Mouse (Mus musculus) embryonic facial prominence, embryonic 12.5 days (tissue): Measurements from ENCODE around the gene Tmem199. TPM values are rescaled to one million over a fixed set of nuclear protein-coding genes. Genes with fewer than 3 reads are reported as not detected.

Experiments
- ATAC-seq: fragments of 200-750 bp; cut with Nextera tagmentation; 2 replicates; pipeline ENCODE4 v1.8.0; 2017; ENCODE audit not compliant: insufficient number of reproducible peaks, insufficient read depth, low FRiP score, low TSS enrichment
- H3K27ac ChIP-seq: fragments of 300-500 bp; sonication (generic); 2 replicates; pipeline ENCODE4 v1.5.1; 2016; ENCODE audit warnings: mild to moderate bottlenecking
- H3K27me3 ChIP-seq: fragments of 300-500 bp; sonication (generic); 2 replicates; pipeline ENCODE4 v1.6.1; 2016; ENCODE audit warnings: mild to moderate bottlenecking, moderate library complexity
- H3K36me3 ChIP-seq: fragments of 300-500 bp; sonication (generic); 2 replicates; pipeline ENCODE4 v1.6.1; 2016; ENCODE audit warnings: mild to moderate bottlenecking
- H3K4me1 ChIP-seq: fragments of 300-500 bp; sonication (generic); 2 replicates; pipeline ENCODE4 v1.6.1; 2016
- H3K4me2 ChIP-seq: fragments of 300-500 bp; sonication (generic); replicated peaks from 2 replicates; pipeline ENCODE4 v1.6.1; 2016; ENCODE audit warnings: mild to moderate bottlenecking, moderate library complexity
- H3K4me3 ChIP-seq: fragments of 300-500 bp; sonication (generic); 2 replicates; pipeline ENCODE4 v1.5.1; 2016; ENCODE audit warnings: mild to moderate bottlenecking
- H3K9ac ChIP-seq: fragments of 300-500 bp; sonication (generic); 2 replicates; pipeline ENCODE4 v1.6.1; 2016; ENCODE audit warnings: mild to moderate bottlenecking, moderate library complexity
- H3K9me3 ChIP-seq: fragments of 300-500 bp; sonication (generic); 2 replicates; pipeline ENCODE4 v1.6.1; 2016; ENCODE audit warnings: mild to moderate bottlenecking, moderate library complexity
- WGBS: fragments of 180-500 bp; shearing (Covaris S2); methylation state at CpG from one replicate; pipeline ENCODE4 v1.1.7; 2016; 5-methylcytosine and 5-hydroxymethylcytosine counted together
- polyA plus RNA-seq: library from polyadenylated mRNA; unstranded; fragments of >200 nt; fragmentation: Nextera tagmentation; extraction: Ambion mirVana; gene quantifications from 2 replicates; pipeline ENCODE4 v1.2.1, GENCODE M21; 2016

The Tmem199 gene
- polyA plus RNA-seq, 1 experiment from 2014 or later: 53.4 TPM

DNA sequence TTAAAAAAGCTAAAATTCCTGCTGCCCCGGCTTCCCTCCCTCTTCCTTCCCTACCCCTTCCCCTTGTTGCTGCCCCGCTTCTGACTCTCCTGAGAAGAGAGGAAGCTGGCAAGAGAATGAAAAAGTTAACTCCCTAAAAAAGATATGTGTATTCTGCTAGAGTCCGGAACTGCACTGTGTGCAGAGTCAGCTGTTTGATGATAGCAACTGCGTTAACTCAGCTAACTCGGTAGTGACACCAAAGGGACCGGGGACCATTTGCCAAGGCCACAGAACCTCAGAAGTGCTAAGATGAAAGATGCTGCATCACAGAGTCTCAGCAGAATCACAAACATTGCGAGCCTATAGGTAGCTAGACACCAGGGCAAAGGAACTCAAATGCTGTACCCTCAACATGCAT lies 44.5 kb downstream of the Tmem199 start:
- 79% methylated on average over 7 of the region's 7 CpGs for WGBS
- H3K27me3 ChIP-seq: no peaks in the 10 kb centered on the region
- no peaks in the 10 kb centered on the region for H3K9me3 ChIP-seq
- no peak overlapping the region for H3K27ac ChIP-seq
- no peak for ATAC-seq
- no peak overlapping the region for H3K4me3 ChIP-seq
- H3K9ac ChIP-seq: no peak overlapping the region
- no peak overlapping the region for H3K4me2 ChIP-seq
- peaks cover 7% of the 10 kb centered on the region; the same call in 1 of the 2 replicates for H3K36me3 ChIP-seq
- peaks cover 15% of the 10 kb centered on the region for H3K4me1 ChIP-seq

DNA sequence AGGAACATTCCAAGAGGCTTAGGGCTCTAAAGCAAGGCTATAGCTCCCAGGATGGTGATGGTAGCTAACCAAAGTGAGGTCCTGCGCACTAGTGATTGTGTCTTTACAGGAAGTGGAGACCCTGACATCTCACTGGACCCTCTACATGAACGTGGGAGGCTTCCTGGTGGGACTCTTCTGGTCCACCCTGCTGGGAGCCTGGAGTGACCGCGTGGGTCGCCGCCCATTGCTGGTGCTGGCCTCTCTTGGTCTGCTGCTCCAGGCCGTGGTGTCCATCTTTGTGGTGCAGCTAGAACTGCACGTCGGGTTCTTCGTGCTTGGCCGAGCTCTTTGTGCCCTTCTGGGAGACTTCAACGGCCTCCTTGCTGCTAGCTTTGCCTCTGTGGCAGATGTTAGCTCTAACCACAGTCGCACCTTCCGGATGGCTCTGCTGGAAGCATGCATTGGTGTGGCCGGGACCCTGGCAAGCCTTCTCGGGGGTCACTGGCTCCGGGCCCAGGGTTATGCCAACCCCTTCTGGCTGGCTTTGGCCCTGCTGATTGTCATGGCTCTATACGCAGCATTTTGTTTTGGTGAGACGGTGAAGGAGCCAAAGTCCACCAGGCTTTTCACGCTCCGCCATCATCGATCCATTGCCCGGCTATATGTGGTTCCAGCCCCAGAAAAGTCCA lies 45.6 kb downstream of the Tmem199 start:
- WGBS: 63% methylated on average over 23 of the region's 23 CpGs
- peaks cover 2% of the 10 kb centered on the region; the same call in 1 of the 2 replicates for H3K36me3 ChIP-seq
- no peaks in the 10 kb centered on the region for H3K27me3 ChIP-seq
- H3K4me2 ChIP-seq: peak overlapping the region; percentile 82
- ATAC-seq: peak; percentile 7; the same call in 1 of the 2 replicates
- H3K4me1 ChIP-seq: peaks cover 15% of the 10 kb centered on the region
- H3K27ac ChIP-seq: peak overlapping the region; percentile 97
- 0 out of 2 replicates have a peak, but pooled peaks cover 4% of the 10 kb centered on the region for H3K9me3 ChIP-seq
- H3K4me3 ChIP-seq: peak overlapping the region; percentile 73
- H3K9ac ChIP-seq: peak overlapping the region; percentile 90

GRCm38 (mm10) chr11:78465568-78466180 lies 46.3 kb downstream of the Tmem199 start, which contains the start of gene Slc46a1:
Slc46a1 (plus strand) TSS chr11:78465697.
- Histone ChIP-seq H3K27me3 (no peaks in the 10 kb centered on the region), H3K27ac (peak within 1 kb of the TSS; percentile 97), H3K36me3 (no peaks in the 10 kb centered on the region), H3K9me3 (0 out of 2 replicates have a peak, but pooled peaks cover 4% of the 10 kb centered on the region), H3K9ac (peak within 1 kb of the TSS; percentile 90), H3K4me1 (peaks cover 15% of the 10 kb centered on the region), H3K4me3 (peak within 1 kb of the TSS; percentile 73), H3K4me2 (peak within 1 kb of the TSS; percentile 82)
- under 1% methylated on average over 41 of the region's 41 CpGs for WGBS
- peak; percentile 93 for ATAC-seq

- 0 out of 2 replicates have a peak, but pooled peaks cover 4% of the 10 kb centered on the region for H3K9me3 ChIP-seq
- H3K4me3 ChIP-seq: peak overlapping the region; percentile 73
- H3K4me1 ChIP-seq: peaks cover 15% of the 10 kb centered on the region
- peak overlapping the region; percentile 97; the same call in 1 of the 2 replicates for H3K27ac ChIP-seq
- H3K4me2 ChIP-seq: peak overlapping the region; percentile 82
- WGBS: 36% methylated on average over 9 of the region's 9 CpGs
- 0 out of 2 replicates have a peak, but pooled peaks have one; percentile 20 for ATAC-seq
- H3K36me3 ChIP-seq: no peaks in the 10 kb centered on the region
- peak overlapping the region; percentile 90 for H3K9ac ChIP-seq
- H3K27me3 ChIP-seq: no peaks in the 10 kb centered on the region
Observed at GRCm38 (mm10) chr11:78465116-78465515, 46.9 kb downstream of the Tmem199 start.

GRCm38 (mm10) chr11:78463286-78464036 lies 48.5 kb downstream of the Tmem199 start:
- Histone ChIP-seq H3K4me2 (no peak overlapping the region), H3K27ac (no peak overlapping the region), H3K9me3 (0 out of 2 replicates have a peak, but pooled peaks cover 4% of the 10 kb centered on the region), H3K36me3 (no peaks in the 10 kb centered on the region), H3K4me3 (no peak overlapping the region), H3K9ac (no peak overlapping the region), H3K27me3 (no peaks in the 10 kb centered on the region), H3K4me1 (peaks cover 15% of the 10 kb centered on the region)
- no peak for ATAC-seq
- WGBS: 60% methylated on average over 13 of the region's 13 CpGs

GRCm38 (mm10) chr11:78462669-78463068 lies 49.3 kb downstream of the Tmem199 start:
- WGBS: 83% methylated on average over 5 of the region's 5 CpGs
- H3K27ac ChIP-seq: no peak overlapping the region
- 0 out of 2 replicates have a peak, but pooled peaks cover 4% of the 10 kb centered on the region for H3K9me3 ChIP-seq
- H3K36me3 ChIP-seq: no peaks in the 10 kb centered on the region
- H3K4me3 ChIP-seq: no peak overlapping the region
- peaks cover 15% of the 10 kb centered on the region for H3K4me1 ChIP-seq
- no peak for ATAC-seq
- no peak overlapping the region for H3K4me2 ChIP-seq
- no peaks in the 10 kb centered on the region for H3K27me3 ChIP-seq
- H3K9ac ChIP-seq: no peak overlapping the region

- Histone ChIP-seq H3K9me3 (0 out of 2 replicates have a peak, but pooled peaks cover 4% of the 10 kb centered on the region), H3K4me3 (no peak overlapping the region), H3K4me2 (no peak overlapping the region), H3K9ac (no peak overlapping the region), H3K4me1 (peaks cover 13% of the 10 kb centered on the region), H3K27me3 (no peaks in the 10 kb centered on the region), H3K36me3 (no peaks in the 10 kb centered on the region), H3K27ac (no peak overlapping the region)
- 61% methylated on average over 1 of the region's 1 CpGs for WGBS
- ATAC-seq: no peak
Observed at GRCm38 (mm10) chr11:78461894-78462293, 50.1 kb downstream of the Tmem199 start.

DNA sequence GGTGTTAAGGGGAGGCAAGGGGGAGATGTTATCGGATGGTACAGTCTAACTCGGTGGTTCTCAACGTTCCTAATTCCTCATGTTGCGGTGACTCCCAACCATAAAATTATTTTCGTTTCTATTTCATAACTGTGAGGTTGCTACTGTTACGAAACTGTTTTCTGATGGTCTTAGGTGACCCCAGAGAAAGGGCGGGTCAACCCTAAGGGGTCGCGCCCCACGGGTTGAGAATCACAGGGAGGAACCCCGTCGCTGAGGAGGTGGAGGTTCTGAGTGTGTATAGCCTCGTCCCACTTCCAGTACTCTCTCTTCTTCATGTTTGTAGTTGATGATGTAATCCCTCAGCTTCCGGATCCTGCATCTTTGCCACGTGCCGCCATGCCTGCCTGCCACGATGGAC lies 53.2 kb downstream of the Tmem199 start:
- ATAC-seq: no peak
- Histone ChIP-seq H3K4me2 (no peak overlapping the region), H3K27me3 (no peaks in the 10 kb centered on the region), H3K9me3 (0 out of 2 replicates have a peak, but pooled peaks cover 4% of the 10 kb centered on the region), H3K4me3 (no peak overlapping the region), H3K36me3 (no peaks in the 10 kb centered on the region), H3K9ac (no peak overlapping the region), H3K27ac (no peak overlapping the region), H3K4me1 (no peaks in the 10 kb centered on the region)
- WGBS: 81% methylated on average over 17 of the region's 17 CpGs

Other genes with a start within 250 kb of the Tmem199 start
- gene BC030499, start 221.3 kb downstream of the Tmem199 start, polyA plus RNA-seq: 0.32 and 0.52 TPM in 2 replicates
- gene Spag5, start 210.6 kb downstream of the Tmem199 start, polyA plus RNA-seq: 49.2 and 50.8 TPM in 2 replicates
- gene Aldoc, start 189.2 kb downstream of the Tmem199 start, polyA plus RNA-seq: 4.6 and 5.3 TPM in 2 replicates
- gene Pigs, start 183.8 kb downstream of the Tmem199 start, polyA plus RNA-seq: 71.1 and 74.3 TPM in 2 replicates
- gene Unc119, start 168.7 kb downstream of the Tmem199 start, polyA plus RNA-seq: 93.2 and 99.5 TPM in 2 replicates
- gene Foxn1, start 125.6 kb downstream of the Tmem199 start, polyA plus RNA-seq: 0.09 and 0.18 TPM in 2 replicates
- not detected in 2 replicates for gene Slc13a2, start 90.0 kb downstream of the Tmem199 start, polyA plus RNA-seq
- gene Slc46a1, start 46.5 kb downstream of the Tmem199 start, polyA plus RNA-seq: 15.4 and 15.5 TPM in 2 replicates
- 5.2 and 7.3 TPM in 2 replicates for gene Sarm1, start 14.4 kb downstream of the Tmem199 start, polyA plus RNA-seq
- 11.8 and 13.2 TPM in 2 replicates for gene Vtn, start 13.1 kb downstream of the Tmem199 start, polyA plus RNA-seq
- not detected in 2 replicates for gene Sebox, start 8.7 kb downstream of the Tmem199 start, polyA plus RNA-seq
- 180 and 183 TPM in 2 replicates for gene Poldip2, start within 50 bp of the Tmem199 start, polyA plus RNA-seq
- 78.2 and 82.2 TPM in 2 replicates for gene Tnfaip1, start 24.2 kb upstream of the Tmem199 start, polyA plus RNA-seq
- 136 and 139 TPM in 2 replicates for gene Ift20, start 24.2 kb upstream of the Tmem199 start, polyA plus RNA-seq
- gene Tmem97, start 38.6 kb upstream of the Tmem199 start, polyA plus RNA-seq: 55.9 and 56.0 TPM in 2 replicates
- gene Nlk, start 185.2 kb upstream of the Tmem199 start, polyA plus RNA-seq: 14.8 and 15.7 TPM in 2 replicates
- 43.0 and 43.1 TPM in 2 replicates for gene Ccnq, start 239.6 kb upstream of the Tmem199 start, polyA plus RNA-seq